Mouse (Mus musculus): ENCODE measurements around the gene Uchl5.

DNA sequence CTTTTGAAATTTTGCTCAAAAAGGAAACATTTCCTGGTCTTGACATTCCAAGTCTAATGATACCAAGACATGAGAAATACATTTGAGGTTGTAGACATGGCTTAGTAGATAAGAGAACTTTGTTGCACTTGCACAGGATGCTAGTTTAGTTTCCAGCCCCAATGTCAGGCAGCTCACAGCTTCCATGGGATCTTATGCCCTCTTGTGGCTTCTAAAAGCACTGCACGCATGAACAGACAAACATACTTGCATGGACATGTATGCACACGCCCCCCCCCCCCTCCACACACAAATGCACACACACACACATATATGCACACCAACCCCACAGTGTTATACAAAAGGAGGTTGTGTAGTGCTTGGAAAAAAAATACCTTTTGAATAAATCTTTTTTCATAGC, 46.2 kb upstream of the Uchl5 start:
- TF ChIP-seq POLR2A (IDR thresholded peaks at IDR 0.05; ENCODE audit: insufficient read depth, low read depth, low read length) (no peak), CTCF (IDR thresholded peaks at IDR 0.05; ENCODE audit: insufficient read depth, low read depth, low read length) (no peak)

Measured in olfactory bulb, adult 2 months (tissue).